Mouse (Mus musculus) natural killer cell, adult 2 months (primary cell): ENCODE measurements around the gene A630010A05Rik.
"Not testable (repeated sequence)": the region's sequence is repeated elsewhere in the genome, so short reads cannot be mapped to it uniquely, and the experiment has no call there.

ENCODE experiments used
- DNase-seq, 2 experiments: peaks; one replicate each; pipeline ENCODE4 v3.0.0; 2022; ENCODE audit warnings: low spot score in 2 of 2

The A630010A05Rik gene

GRCm38 (mm10) chr16:14562017-14562416 is at the start of gene A630010A05Rik:
TSS of gene A630010A05Rik (plus strand) at chr16:14562317.
- DNase-seq = no peak

GRCm38 (mm10) chr16:14535766-14536165 is 26.4 kb upstream of the A630010A05Rik start:
- no peak for DNase-seq

DNA sequence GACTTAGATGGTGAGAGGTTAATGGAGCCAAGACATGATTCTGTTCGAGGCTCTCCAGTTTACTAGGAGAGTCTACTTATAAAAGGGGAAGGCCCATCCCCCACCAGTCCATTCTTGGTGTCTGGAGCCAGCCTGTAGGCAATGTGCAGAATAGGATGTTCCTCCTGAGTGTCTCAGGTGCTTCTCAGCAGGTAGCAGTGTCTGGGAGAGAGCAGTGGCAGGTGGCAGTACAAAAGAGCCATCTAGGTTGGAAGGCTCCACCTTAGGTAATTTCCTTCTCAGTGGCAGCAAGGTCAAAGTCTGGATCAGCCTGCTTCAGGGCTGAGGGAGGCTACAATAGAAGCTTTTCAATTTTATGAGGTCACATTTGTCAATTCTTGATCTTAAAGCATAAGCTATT is 4.9 kb upstream of the A630010A05Rik start:
- not testable (repeated sequence) for DNase-seq
